Mouse (Mus musculus) layer of hippocampus, adult 9-11 months (tissue): ENCODE measurements around the gene Omp.
"Not testable (repeated sequence)": the region's sequence is repeated elsewhere in the genome, so short reads cannot be mapped to it uniquely, and the experiment has no call there.

Source experiments
- DNase-seq: peaks from one replicate; pipeline ENCODE4 v3.0.0; 2022

Omp gene

DNA sequence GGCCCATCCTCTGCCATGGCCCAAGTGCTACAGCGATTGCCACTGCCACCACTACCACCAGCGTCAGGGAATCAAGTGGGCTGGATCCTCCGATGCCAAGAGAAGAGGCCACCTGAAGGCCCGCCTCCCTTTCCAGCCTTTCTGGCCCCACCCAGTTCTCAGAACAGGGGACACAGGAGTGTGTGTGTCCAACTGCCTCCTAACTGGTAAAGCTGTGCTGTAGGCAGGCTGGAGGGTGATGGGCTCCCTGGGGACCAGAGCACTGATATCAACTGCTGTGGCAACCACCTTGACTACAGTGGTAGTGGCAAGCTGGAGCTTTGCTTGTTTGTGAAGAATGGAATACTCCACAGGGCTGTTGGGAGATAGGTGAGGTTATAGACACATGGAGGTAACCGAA lies at the start of gene Omp:
Gene Omp, minus strand, starts transcription at position 101 of the 400 bp plus-strand sequence.
- no peak for DNase-seq

DNA sequence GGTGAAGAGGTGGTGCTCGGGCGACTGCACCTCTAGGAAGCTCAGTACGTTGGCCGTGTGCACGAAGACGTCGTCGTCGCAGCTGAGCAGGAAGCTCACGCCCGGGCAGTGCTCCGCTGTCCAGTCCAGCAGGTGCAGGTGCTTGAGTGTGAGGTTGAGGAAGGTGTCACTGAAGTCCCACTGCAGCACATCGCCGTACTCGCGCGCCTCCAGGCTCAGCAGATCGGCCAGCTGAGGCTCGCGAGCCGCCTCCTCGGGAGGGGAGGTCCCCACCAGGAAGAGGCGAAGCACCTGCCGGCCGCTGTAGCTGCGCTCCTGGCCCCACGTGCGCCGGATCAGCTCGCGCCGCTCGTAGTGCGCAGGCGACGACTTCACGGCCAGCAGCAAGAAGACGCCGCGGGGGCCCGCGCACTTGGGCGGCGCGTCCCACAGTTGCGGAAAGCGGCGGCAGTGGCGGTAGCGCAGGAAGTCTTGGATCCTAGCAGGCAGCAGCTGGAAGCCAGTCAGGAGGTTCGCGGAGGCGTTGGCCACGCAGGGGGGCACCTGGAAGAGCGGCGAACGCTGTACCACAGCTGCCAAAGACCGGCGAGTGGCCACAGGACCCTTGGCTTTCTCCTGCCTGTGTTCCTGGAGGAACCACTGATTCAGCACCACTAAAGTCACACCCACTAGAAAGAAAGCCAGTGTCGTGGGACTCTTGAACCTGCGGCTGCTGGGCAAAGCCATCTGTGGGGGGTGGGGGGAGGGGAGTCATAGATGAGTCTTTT lies 48.9 kb upstream of the Omp start:
- DNase-seq: no peak

DNA sequence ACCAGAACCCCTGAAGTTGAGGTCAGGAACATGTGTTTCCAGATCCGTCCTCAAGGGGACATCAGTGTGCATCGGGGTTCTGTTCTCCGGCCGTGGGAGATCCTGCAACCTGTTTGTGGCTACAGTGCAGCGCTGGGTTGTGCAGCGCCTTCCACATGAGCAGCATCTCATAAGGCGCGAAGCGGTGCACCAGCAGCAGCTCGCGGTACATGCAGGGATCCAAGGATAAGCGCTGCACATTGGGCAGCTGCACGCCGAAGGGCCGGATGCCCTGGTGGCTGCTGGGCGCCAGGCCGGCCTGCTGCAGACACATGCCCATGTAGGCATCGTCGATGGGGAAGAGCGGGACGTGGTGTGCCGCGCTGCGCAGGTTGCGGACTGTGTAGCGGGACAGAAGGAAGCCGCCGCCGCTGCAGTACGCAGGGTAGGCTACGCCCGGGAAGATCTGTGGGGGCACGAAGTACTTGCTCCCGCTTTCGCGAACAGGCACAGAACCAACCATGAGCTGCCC lies 48.3 kb upstream of the Omp start:
- DNase-seq: no peak

DNA sequence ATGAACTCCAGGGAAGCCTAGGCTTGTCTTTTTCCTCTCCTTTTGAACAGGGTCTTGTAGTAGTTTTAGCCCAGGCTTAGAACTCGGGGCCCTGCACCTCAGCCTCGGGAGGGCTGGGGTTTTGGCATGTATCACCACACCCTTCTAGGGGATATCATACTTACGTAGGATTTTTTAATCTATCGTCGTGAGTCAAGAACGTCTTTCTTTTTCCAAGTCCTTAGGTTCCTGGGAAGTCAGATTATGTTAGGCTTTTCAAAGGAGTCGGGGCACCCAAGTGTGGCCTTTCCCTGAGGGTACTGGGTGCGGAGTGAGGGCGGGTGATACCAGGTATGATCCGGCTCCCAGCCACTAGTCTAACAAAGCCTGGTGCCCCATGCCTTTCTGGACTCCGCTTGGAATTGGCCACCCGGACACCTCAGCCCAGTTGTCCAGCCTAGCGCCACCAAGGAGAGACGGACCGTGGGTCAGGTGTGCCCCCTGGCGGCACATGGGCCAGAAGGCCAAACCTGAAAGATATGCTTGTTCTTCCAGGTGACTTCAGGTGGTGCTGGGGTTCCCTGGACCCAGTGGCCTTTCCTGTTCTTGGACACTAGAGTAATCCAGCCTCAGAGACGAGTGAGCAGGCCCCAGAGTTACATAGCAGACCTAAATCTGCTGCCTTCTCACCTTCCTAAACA lies 46.4 kb upstream of the Omp start:
- no peak for DNase-seq

DNA sequence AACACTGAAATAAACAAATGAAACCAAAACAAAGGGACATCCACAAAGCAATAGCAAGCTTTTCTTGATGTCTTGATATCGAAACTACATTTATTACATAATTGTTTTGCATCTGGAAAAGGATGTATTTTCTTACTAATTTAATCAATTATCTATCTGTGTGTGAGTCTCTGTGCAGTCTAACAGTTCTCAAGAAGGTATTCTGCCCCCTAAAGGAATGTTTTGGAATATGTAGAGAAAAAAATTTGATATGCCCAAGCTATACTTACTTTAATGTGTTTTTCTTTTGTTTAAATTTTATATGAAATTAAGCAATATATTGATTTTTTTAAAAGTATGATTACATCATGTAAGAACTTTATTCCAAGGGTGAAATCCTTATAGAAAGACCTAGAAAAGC lies 45.3 kb upstream of the Omp start:
- DNase-seq: no peak

- DNase-seq: no peak
Measured at GRCm38 (mm10) chr7:98189745-98190144, 44.4 kb upstream of the Omp start.

GRCm38 (mm10) chr7:98188680-98189079 lies 43.4 kb upstream of the Omp start:
- DNase-seq: no peak

- no peak for DNase-seq
Measured at GRCm38 (mm10) chr7:98188238-98188637, 42.9 kb upstream of the Omp start.

DNA sequence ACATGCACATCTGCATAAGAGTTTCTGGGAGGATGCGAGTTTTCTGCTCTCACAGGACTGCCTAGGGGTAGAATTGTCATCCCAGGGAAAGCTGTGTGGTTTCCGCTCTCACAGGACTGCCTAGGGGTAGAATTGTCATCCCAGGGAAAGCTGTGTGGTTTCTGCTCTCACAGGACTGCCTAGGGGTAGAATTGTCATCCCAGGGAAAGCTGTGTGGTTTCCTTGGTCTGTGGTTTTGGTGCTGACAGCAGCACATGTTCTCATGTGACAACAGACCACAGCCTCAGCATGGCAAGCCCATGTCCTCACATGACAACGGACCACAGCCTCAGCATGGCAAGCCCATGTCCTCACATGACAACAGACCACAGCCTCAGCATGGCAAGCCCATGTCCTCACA lies 42.0 kb upstream of the Omp start:
- not testable (repeated sequence) for DNase-seq

DNA sequence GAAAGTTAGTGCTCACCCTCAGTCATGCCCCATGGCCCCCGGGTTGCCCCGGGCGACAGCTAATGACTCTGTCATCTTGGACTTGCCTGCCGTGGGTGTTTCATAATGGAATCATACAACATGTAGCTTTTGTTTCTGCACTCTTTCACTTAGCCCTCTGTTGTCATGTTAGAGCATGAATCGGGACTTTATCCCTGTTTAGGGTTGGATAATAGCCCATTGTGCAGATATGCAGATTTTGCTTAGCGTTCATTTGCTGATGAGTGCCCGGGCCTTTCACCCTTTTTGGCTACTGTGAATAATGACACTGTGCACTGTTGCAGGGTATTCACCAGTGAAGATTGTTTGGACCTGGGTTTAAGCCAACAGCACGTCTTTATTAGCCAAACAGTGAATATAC lies 41.3 kb upstream of the Omp start:
- peak; percentile 74 for DNase-seq

DNA sequence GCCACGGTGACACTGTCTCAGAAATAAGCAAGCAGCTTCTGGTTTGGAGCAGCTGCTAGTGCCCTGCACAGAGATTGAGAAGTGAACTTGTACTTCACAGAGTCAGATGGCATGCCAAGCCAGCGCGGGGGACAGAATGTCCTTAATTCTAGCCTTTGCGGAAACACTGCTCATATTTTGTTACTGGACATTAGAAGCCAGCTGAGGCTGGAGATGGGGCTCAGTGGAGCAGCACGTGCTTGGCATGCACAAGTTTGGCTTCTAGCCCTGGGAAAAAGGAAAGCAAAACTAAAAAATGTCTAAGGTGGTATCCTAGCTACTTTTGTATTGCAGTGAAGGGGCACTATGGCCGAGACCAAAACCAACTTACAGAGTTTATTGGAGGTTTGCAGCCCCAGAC lies 40.0 kb upstream of the Omp start:
- DNase-seq: peak; percentile 44

DNA sequence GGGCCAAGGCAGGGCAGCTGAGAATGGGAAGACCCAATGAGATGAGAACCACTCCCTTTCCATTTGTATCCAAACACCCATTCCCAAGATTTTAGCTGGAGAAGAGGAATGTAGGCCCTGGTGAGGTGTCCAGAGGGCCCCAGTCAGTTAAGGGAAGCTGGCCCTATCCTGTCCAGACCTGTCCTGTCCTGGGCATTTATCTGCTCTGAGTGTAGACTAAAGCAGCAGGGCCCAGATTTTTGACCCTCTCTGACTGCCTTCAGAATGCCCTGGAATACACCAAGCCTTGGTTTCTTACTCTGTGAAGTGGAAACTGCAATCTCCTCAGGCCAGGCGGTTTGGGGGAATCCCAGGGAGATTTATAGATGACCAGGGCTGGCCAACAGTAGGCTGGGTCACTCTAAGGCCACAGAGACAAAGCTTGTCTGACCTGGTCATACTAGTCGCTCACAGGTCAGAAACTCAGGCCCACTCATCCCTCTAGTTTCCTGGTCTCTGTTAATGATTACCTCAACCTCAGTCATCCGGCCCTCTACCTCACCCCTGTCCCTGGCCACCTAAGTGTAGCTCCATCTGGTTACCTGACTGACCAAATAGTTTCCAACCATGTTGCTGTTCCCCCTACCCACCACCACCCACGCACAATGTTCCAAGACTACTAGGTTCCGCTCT lies 33.4 kb upstream of the Omp start:
- DNase-seq: no peak

- peak; percentile 61 for DNase-seq
Measured at GRCm38 (mm10) chr7:98177929-98178559, 32.7 kb upstream of the Omp start, which contains the start of gene Capn5. Capn5 (minus strand) TSS chr7:98178274.

- no peak for DNase-seq
Measured at GRCm38 (mm10) chr7:98177566-98177928, 32.2 kb upstream of the Omp start.

- DNase-seq: no peak
Measured at GRCm38 (mm10) chr7:98177071-98177485, 31.8 kb upstream of the Omp start.

DNA sequence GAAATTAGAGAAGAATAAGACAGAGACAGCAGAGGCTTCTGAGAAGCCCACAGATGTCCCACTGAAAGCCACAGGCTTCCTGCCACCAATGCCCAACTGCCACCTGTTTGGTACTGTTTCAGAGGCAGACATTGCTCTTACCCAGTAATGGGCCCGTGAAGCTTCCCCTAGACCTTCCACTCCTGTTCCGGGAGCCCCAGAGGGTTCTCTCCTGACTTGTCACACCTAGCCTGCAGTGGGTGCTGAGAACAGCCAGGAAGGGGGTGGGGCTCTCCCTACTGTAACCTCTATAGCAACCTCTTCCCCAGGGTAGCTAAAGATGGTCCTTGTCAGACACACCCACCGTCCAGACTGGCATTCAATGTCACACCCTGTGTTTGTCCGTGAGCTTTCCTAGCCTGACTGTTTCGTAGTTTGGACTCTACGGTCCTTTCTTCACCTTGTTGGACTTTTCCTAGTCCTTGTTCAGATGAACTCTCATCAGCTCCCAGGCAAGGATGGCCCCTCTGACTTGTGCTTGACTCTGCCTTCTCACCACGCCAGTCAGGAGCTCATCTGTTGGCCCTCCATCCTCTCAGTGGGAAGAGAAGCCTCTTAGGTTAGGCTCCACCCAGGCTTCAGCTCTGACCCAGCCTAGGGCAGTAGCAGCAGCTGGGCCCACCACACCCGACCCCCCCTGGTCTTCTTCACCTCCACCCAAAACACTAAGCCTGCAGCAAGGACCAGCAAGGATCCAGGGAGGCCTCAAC lies 31.2 kb upstream of the Omp start:
- no peak for DNase-seq

DNA sequence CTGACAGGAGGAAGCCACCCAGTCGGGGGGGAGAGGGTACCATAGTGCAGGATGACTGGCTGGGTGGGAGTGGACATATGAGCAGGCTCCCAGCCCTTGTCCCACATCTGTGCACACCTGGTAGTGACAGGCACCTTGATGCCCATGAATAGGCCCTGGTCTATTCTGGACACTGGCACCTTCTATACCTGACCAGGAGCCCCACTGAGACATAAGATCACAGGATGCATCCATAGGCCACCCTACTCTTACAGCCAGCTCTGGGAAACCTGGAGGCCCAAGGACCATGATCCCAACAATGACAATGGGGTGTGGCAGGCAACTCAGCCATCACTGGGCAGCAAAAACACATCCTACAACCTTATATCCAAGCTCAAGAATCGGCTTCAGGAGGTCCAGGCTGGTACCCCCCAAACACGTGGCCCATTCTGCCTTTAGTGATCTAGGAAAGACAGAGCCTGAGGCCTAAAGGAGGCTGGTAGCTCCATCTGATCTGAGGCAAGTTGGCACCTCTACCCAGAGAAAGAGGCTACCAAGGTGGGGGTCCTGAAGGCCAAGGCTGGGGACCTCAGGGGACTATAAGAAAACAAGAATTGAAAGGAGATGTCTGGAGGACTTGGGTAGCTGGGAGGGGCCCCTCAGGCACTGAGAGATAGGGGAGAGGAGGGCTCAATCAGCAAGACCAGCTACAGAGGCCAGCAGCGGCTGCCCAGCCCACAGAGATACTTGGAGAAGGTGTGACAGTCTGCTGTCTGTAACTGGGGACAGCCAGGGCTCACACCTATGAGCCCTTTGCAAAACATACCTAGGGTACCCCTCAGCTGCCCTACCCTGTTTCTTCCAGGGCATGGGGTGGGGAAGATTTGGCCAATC lies 29.8 kb upstream of the Omp start:
- DNase-seq: no peak

DNA sequence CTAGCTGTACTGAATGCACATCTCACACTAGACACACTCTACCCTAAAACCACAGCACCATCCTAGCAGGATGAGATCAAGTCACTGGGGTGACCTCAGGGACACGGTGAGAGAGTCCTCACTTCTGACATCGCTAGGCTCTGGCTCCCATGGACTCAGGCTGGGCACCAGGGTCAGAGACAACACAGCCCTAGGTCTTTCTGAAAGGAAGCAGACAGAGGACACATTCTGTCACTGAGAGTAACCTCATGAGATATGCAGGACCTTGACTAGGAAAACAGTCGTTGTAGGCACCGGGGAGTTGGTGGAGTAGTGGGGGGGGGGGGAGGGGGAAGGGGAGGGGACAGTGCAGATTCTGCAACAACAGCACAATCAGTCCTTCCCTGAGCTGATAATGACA lies 28.1 kb upstream of the Omp start:
- DNase-seq: no peak

DNA sequence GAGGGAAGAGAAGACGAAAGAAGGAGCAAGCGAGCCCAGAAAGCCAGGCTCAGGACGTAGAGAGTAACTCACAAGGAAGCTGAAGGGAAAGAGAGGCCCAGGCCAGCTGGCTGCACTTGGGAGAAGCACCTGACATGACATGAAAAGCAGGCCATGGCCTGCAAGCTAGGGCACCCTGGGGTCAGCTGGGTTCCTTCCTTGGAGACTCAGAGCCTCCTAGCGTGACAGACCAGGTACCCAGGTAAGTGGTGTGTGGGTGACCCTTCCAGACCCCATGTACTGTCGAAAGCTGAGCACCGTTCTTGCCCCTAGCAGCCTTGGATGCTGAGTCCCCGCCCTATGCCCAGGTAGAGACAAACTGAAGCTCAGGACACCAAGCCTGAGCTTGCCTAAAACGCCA lies 27.4 kb upstream of the Omp start:
- no peak for DNase-seq

GRCm38 (mm10) chr7:98171141-98172073 lies 26.1 kb upstream of the Omp start:
- no peak for DNase-seq
